Mouse (Mus musculus) cerebellum, adult 9-10 months (tissue): Measurements from ENCODE around the gene Cd38.
"Not testable (repeated sequence)": the region's sequence is repeated elsewhere in the genome, so short reads cannot be mapped to it uniquely, and the experiment has no call there.

Experiments
- DNase-seq: peaks from one replicate; pipeline ENCODE4 v3.0.0; 2022

Cd38 gene

DNA sequence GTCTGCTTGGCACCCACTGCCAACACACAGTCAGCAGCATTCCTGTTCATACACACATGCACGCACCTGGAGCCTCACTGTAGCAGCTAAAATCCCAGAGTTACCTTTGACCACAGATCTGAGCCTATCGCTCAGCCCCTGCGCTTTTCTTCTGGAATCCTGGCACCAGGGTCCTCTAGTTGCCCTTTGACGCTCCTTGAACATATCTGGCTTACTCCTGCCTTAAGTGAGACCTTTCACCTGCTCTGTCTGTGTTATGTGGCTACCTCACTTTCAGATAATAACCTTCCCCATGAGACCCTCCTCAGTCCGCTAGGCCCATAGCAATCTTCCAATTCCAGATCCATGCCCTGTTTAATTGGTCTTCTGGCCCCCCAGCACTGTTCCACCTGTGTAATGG is 8.3 kb upstream of the Cd38 start:
- DNase-seq = no peak

DNA sequence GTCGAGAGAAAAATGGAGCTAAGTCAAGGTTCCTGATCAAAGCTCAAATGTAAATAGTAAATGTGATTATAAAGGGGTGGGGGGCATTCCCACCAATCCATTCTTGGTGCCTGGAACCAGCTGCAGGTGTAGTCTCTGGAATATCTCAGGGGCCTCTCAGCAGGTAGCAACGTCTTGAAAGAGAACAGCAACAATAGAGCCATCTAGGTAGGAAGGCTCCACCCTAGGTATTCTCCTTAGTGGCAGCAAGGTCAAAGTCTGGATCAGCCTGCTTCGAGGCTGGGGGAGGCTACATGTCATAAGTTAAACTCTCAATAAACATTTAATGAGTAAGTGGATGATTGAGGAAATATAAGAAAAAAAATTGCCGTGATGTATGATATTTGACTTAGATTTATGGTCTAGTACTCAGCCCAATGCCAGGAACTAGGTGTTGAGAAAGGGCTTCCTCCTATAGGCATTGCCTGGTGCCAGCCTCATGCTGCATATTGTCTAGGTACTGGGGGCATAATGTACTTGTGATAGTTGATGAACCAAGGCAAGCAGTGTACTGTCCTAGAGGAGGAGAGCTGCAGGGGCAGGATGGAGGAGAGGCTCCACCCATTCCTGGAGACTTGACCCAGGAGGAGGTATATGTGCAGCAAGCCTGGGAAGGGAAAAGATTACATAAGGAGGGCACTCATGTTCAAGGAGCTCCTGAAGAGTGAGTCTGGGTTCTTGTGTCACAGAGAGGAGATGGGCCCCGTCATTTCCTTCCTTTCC is 7.5 kb upstream of the Cd38 start:
- no peak for DNase-seq

DNA sequence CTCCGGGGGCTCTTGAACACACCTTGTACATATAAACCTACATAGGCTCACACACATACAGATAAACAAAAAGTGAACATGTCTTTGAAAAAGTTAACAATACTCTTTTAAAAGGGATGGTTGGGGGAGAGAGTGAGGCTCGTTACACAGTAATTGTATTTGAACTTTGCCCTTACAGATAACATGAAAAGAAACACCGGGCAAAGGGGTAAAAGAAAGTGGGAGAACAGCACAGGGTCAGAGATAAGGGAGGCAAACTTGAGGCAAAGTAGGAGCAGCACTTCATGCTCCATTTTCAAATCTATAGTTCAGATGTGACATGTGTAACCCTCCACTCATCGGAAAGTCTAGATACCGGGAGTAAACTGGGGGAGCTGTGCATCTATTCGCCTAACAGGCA is 4.7 kb upstream of the Cd38 start:
- DNase-seq = no peak

DNA sequence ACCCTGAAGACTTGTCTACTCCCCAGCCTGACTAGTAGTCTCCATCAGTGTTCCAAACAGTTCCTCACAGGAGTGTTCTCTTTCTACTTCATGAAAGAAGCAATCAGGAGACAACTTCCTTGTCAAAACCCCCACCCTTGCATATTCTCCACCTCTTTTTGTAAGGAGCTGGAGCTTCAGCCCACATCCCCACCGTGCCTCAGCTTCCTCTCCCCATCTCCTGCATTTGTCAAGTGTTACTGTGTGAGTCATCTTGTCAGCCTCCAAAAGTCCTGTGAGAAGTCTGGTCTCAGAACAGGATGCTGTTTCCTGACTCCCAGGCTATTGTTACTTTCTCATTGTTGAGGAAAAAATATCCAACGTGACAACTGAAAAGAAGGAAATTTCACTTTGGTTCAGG is 3.0 kb upstream of the Cd38 start:
- DNase-seq = no peak

DNA sequence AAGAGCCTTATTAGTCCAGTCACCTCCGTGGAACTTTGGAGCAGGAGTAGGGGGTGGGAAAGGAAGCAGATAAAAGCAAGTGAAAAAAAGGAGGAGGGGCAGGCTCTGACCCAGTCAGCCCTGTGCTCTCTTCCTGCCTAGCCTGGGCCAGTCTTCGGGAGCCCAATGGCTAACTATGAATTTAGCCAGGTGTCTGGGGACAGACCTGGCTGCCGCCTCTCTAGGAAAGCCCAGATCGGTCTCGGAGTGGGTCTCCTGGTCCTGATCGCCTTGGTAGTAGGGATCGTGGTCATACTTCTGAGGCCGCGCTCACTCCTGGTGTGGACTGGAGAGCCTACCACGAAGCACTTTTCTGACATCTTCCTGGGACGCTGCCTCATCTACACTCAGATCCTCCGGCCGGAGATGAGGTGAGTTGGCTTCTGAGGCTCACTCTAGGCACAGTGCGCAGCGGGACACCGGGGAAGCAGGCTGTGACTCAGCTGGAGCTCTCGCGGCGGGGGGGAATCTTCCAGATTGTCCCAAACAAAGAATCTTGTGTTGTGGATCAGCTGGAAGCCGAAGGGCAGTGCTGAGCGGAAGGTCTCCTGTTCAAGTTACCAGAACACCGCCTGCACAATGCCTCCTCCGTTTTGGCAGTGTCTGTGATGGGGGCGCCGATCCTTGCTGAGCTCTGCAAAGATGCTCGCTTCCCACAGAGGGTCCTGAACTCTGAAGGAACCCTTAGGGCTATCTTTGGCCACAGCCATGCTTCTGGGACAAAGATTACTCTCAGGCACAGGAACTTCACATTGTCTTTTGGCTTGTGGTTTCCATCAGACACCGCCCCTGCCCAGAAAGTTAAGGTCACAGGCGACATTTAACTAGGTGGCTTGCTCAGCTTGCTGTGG is 603 bp downstream of the Cd38 start:
- DNase-seq = peak; percentile 32

DNA sequence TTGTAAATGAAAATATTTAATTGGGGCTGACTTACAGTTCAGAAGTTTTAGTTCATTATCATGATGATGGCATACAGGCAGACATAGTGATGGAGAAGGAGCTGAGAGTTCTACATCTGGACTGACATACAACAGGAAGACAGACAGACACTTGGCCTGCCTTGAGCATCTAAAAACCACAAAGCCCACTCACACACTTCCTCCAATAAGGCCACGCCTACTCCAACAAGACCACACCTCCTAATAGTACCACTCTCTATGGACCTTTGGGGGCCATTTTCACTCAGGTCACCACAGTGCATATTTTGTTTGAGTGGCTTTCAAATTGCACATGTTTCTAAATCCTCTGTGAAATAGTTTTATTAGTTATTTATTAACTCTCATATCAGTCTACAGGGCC is 3.5 kb downstream of the Cd38 start:
- DNase-seq = no peak

DNA sequence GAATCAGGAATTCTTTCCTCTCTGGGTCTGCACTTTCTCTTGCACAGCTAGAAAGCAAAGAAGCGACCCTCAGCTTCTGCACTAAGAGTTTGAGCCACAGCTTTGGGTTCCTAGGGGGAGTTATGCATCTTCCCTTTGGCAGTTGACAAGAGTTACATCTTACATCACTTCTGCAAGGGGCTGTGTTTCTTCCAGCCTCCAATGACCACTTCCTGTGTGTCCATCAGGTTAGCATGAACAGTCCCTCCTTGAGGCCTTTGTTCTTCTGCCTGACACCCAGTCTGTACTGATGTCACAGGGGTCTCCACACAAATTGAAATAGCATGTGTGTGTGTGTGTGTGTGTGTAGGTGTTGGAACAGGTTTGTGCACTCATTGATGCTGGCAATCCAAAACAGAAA is 4.3 kb downstream of the Cd38 start:
- no peak for DNase-seq

DNA sequence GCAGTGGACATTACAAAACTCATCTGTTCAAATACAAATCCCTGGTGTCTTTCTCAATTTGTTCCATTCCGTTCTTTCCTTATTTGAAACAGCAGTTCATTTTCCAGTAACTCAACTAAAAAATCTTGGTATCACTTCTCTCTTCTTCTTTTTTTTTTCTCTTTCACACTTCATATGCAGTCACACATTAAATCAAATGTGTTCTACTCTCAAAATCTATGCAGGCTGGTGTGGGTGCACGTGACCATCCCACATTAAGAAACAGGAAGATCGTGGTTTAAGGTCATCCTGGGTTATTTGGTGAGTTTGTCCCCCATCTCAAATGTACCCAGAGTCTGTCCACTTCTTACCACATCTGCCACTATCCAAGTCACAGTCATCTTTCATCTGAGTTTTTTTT is 13.7 kb downstream of the Cd38 start:
- no peak for DNase-seq

DNA sequence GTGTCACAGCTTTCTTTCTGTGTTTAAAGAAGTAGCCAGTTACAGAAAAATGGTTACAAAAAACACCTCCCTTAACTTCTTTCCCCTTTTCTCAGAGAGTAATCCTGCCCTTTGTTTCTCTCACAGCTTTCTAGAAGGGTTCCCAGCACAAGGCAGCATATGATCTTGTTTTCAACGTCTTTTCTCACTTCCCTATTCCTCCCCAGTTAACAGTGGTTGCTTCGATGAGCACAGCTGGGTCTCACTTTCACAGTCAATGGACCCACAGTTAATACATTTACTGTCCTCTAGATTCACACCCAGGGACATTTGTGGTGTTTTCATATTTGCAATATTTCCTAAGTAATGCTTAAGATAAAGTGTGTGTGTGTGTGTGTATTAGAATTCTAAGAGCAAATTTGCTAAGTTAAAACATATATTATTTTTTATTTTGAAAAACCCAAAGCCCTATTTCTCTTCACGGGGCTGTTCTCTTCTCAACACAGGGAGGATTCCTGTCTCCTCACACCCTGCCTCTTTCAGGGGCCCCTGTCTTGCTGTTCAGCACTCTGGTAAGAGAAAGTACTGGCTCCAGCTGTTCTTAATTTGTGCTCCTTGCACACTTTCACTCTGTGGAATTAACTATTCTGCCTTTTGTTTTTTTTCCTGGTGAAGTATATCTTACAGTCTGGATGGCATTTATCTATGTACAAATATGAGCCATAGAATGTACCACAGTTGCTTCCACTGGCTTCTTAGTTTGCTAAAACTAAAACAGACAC is 16.9 kb downstream of the Cd38 start:
- DNase-seq = no peak

DNA sequence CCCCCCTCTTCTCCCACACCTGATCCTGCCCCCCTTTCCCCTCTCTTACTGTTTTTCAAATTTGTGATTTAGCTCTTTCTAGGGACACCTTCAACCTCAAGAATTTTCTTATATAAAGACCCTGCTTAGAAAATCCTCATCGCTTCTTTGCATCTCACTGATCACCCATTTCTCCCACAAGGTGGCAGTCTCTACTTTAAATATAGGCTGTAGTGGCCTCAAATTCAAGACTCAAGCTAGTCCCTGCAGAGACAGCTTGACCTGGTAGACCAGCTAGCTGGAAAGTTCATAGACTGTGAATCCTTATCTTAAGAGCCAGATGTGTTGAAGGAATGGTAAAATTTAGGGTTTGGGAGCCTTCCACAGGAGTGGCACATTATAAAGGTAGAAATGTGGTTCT is 24.0 kb downstream of the Cd38 start:
- peak; percentile 11 for DNase-seq

DNA sequence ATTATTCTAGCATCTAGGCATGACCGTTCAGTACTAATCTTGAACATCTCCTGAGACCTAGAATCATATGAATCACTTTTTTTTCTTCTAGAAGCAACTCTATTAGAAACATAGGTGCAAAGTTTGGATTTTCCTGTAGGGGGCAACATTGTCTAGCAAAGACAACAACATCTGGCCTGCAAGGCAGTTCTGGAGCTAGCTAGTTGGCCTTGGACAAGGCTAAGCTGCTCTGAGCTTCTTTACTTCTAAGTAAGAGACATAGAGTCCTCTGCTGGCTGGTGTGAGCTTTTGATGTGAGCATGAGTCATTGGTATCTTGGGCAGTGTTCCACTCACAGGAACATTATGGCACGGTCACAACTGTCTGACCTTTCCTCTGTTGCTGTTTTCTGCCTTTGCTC is 25.8 kb downstream of the Cd38 start:
- DNase-seq = peak; percentile 16

DNA sequence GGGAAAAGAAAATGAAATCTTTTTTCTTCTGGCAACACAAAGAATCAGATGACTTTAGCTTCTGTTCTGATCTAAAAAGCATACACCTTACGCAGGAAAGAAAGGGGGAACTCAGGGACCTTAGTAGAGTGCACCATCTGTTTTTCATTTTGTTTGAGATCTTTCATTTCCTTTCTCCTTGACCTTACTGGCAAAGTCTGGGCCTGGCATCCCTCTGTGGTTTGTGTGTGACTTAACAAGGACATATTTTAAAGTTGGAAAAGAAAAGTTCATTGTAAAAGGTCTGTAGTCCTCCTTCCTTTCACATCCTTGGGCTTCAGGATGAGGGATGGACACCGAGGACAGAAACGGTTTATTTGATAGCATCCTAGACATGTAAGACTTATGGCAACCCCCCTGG is 27.6 kb downstream of the Cd38 start:
- DNase-seq = no peak

DNA sequence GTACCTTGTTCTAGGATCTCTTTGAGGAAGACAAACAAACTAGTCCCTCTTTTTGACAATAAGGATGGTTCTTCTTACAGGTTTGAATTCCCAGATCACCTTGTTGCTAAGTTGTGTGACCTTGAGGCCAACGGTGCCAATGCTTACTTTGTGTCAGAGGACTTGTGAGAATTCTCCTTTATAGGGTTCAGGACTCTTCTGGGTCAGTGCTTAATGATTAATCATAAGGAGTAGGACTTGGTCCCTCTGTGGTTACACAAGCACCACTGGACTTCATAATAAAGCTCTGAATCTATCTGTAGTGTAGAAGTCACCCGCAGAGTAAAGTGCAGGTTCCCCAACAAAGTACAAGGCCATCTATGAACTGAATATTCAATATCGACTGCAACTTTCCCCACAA is 36.3 kb downstream of the Cd38 start:
- no peak for DNase-seq

DNA sequence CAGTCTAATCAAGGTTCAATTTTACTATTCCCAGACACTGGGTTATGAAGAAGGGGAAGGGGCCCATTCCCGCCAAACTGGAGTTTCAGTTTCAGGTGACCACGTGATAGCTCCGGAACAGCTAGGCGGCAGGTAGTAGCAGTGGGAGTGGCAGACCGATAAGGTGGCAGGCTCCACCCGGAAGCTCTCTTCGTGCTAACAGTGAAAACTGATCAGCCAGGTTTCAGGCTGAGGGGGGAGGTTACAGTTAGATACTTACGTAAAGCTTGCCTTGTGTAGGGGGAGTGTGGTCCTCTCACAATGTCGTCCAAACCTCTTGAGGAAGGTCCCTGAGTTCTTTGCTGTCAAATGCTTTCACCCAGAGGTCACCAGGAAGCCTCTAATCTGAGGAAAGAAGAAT is 40.9 kb downstream of the Cd38 start:
- no peak for DNase-seq

DNA sequence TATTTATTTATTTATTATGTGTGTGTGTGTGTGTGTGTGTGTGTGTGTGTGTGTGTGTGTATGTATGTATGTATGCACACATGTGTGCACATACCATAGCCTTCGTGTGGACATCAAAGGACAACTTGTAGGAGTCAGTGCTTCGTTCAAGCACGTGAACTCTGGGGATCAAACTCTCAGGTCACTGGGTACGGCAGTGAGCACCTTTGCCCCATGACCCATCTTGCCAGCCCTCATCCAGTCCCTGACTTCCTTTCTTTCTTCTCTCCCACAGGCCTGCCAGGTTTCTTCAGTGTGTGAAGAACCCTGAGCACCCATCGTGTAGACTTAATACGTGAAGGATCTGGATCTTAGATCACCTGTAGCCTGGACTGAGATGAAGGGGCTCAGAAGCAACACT is 41.7 kb downstream of the Cd38 start:
- DNase-seq = no peak

DNA sequence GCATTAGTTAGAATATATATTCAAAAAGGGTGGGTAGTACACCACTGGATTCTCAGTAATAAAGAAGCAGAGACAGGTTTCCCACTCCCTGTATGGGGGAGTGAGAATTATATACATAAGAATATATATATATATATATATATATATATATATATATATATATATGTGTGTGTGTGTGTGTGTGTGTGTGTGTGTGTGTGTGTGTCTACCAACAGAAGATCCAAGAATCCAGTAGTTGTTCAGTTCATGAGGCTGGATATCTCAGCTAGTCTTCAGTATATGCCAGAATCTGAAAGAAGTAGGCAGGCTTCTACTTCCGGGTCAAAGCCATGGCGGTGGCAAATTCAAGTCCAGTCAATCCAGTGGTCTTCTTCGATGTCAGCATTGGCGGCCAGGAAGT is 44.5 kb downstream of the Cd38 start, which contains the start of gene Gm7879:
Gene Gm7879, plus strand, starts transcription at position 301 of the 400 bp plus-strand sequence.
- DNase-seq = not testable (repeated sequence)

DNA sequence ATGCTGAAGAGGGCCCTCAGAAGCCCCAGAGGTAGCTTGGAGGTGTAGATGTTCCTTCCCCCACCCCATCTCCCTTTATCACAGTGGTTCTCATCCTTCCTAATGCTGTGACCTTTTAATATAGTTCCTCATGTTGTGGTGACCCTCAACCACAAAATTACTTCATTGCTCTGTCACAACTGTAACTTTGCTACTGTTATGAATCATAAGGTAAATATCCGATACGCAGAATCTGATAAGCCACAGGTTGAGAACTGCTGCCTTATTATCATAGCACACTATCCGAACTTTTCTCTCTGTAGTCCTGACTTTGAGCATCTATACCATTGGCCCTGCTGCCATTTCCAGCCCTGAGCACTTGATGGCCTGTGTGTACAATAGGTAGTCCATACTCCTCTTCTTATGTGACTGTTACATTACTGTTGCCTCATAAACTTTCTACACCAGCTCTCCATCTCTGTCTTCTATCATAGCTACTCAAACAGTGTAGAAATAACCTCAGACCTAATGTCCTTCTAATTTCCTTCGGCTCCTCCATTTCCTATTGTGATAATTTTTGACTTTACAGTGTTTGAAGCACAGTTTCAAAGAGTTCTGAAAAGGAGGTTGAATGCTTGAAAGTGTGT is 47.0 kb downstream of the Cd38 start:
- DNase-seq = no peak

DNA sequence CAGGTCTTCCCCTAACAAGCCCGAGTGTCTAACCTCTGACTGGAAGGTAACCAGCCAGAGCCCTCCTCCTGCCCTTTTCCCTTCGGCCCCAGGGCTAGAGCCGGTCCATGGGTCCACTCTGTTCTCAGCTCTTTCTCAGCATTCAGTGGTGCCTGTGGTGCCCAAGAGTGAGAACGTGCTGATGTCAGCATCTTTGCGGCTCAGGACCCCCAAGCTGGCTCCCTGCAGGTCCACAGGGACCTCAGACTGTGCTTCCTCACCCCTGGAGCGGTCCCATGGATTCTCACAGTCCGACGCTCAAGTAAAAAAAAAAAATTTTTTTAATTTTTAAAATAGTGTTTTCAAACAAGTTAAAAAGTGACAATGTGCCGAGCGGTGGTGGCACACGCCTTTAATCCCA is 53.5 kb downstream of the Cd38 start:
- no peak for DNase-seq

DNA sequence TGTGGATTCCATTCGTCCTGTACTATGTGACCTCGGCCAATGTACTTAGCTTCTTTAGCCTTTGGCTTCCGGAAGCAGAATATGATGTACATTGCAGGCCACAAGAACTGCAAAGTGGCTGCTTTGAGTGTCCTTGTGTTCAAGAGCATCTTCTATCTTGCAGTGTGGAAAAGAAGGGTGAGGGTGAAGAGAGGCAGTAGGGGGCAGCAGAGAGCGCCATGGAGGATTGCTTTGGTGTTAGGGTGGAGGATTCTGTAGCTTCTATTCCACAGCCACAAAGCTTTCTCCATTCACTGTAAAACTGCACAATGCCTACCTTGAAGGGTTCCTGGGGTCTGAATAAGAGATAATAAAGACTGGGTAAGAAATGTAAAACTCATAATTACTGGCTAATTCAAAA is 55.6 kb downstream of the Cd38 start:
- peak; percentile 31 for DNase-seq

DNA sequence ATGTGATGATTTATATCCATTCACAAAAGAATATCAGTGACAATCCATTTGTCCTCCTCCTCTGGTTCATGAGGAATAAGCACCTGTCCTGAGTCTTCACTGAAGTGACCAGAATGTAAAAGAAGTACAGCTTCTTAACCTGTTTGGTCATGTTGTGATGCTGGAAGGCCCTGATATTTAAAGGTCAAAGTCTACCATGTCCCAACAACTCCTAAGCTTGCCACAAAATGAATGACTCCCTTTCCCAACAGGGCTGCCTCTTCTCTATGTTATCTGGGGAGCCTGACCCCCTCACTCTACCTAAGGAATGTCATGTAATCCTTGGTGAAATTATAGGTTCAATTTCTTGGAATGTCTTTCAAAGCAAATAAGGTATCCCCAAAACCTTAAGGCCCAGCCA is 59.4 kb downstream of the Cd38 start:
- DNase-seq = no peak

DNA sequence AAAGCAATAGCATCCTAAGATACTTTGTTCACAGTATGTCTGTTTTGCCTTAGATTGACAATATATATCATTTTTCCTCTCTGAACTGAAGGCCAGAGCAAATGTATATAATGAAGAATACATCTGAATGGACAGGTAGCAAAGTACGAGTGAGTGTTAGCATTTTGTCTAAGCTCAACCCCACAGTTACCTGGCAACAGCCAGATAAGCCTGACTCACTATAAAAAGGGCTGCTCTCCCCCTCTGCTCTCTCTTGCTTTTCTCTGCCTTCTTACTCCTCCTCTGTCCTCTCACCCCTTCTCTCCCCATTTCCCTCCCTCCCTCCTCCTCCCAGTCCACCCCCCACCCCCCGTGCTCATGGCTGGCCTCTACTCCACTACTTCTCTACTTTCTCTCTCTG is 64.9 kb downstream of the Cd38 start:
- DNase-seq = no peak

DNA sequence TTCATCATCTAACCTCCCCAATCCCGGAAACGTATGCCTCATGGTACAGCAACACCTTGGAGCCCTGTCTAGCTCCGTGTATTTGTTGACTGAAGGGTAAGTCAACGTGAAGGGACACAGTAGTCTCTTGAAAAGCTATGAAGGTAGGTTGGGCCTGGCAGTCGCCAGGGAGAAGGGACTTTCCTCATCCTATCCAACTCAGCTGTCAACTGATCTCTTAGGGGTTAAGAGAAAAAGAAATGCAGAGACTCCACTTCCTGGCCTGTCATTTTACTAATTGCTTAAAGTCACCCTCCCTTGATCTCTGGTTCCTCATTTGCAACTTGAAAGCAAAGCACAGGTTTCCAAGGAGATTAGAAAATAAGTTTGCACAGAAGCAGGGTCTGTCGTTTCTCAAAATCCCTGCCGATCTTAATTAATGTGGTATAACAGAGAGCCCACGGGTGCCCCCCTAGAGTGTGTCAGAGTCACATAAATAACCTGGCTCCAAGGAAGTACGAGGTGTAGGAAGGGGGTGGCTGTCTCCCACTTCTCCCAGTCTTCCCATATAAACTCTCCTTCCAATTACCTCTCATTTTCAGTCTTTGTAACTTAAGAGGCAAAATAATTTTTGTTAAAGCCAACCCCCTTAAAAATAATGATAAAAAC is 79.1 kb downstream of the Cd38 start:
- no peak for DNase-seq
